13 mouse cellular contexts compared by ENCODE assay signal in the genomic region with DNA sequence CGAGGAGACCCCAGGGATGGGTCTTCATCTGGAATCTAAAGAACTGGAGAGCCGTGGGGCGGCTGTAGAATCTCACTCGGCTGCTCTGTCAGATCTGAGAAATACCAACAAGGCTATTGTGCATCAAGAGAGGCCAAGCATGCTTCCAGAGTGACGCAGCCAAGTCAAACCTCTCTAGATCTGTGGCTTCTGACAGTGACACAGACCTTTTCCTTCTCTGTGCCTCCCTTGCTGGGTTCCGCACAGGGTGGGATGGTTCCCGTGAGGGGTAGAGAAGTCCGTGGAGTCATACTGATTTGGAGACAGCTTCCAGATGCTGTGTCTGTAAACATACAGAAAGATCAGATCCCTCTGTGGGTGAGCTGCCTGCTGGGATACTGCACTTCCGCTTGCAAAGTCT.
DNase-seq lines count a peak whose midpoint lies in the region; ATAC-seq lines count a peak whose summit lies in the region.
"Had no signal": no experiment of that assay in that cellular context is flagged by ENCODE, and none has a peak within 500 bp of the region (broad histone marks: within the 10 kb centered on the region; RNA-seq: fewer than 3 reads in every experiment).

No protein-coding gene starts in this region.

- H3K9ac ChIP-seq in forebrain, embryonic 16.5 days (replicated peaks; ENCODE audit: low read depth, low read length): no peak overlapping the region
- H3K9ac ChIP-seq in kidney, embryonic 16.5 days (replicated peaks; ENCODE audit: low read length): no peak overlapping the region
- no peak overlapping the region for H3K9ac ChIP-seq in embryonic facial prominence, embryonic 12.5 days
- H3K9ac ChIP-seq: limb, embryonic 12.5 days; neural tube, embryonic 13.5 days had no signal

- no peaks in the 10 kb centered on the region for H3K9me3 ChIP-seq in forebrain, embryonic 10.5 days
- H3K9me3 ChIP-seq in forebrain, embryonic 16.5 days (ENCODE audit: control insufficient read depth, low read length): no peaks in the 10 kb centered on the region
- H3K9me3 ChIP-seq in kidney, embryonic 16.5 days (ENCODE audit: low read length): no peaks in the 10 kb centered on the region
- H3K9me3 ChIP-seq in embryonic facial prominence, embryonic 12.5 days: peaks cover 4% of the 10 kb centered on the region; the same call in 1 of the 2 replicates
- H3K9me3 ChIP-seq: limb, embryonic 12.5 days; neural tube, embryonic 13.5 days had no signal

- H3K36me3 ChIP-seq in forebrain, embryonic 10.5 days (replicated peaks): no peaks in the 10 kb centered on the region
- no peaks in the 10 kb centered on the region for H3K36me3 ChIP-seq in forebrain, embryonic 16.5 days (ENCODE audit: control insufficient read depth, insufficient read depth)
- H3K36me3 ChIP-seq in kidney, embryonic 16.5 days (ENCODE audit: insufficient read depth, low read length): no peaks in the 10 kb centered on the region
- H3K36me3 ChIP-seq in embryonic facial prominence, embryonic 12.5 days: no peaks in the 10 kb centered on the region
- H3K36me3 ChIP-seq: limb, embryonic 12.5 days; neural tube, embryonic 13.5 days had no signal

- H3K4me1 ChIP-seq in forebrain, embryonic 10.5 days: peaks cover 19% of the 10 kb centered on the region
- H3K4me1 ChIP-seq in forebrain, embryonic 16.5 days (replicated peaks; ENCODE audit: control insufficient read depth, insufficient read depth, low read length): peaks cover 12% of the 10 kb centered on the region
- peaks cover 27% of the 10 kb centered on the region for H3K4me1 ChIP-seq in kidney, embryonic 16.5 days (ENCODE audit: insufficient read depth, low read length)
- H3K4me1 ChIP-seq in embryonic facial prominence, embryonic 12.5 days: peaks cover 26% of the 10 kb centered on the region

- DNase-seq in forebrain, embryonic 10.5 days (ENCODE audit: extremely low spot score, low spot score): no peak
- DNase-seq in kidney, adult 18-20 months: no peak
- peak; percentile 9 for DNase-seq in lung, postnatal 14 days
- DNase-seq in adrenal gland, adult 2 months: no peak
- DNase-seq: right cerebral cortex, postnatal 25 days; thymus, postnatal 36 days had no signal

- no peak for ATAC-seq in forebrain, embryonic 16.5 days
- peak; percentile 64 for ATAC-seq in kidney, embryonic 16.5 days (ENCODE audit: low FRiP score, low TSS enrichment)
- ATAC-seq in embryonic facial prominence, embryonic 12.5 days (ENCODE audit: insufficient number of reproducible peaks, insufficient read depth, low FRiP score, low TSS enrichment): no peak
- no peak for ATAC-seq in monocyte, adult 5-6 weeks (replicated peaks; ENCODE audit: insufficient number of reproducible peaks, low FRiP score, low TSS enrichment, poor library complexity, severe bottlenecking)

- 69% methylated on average over 9 of the region's 9 CpGs for WGBS in forebrain, embryonic 10.5 days
- WGBS in forebrain, embryonic 16.5 days: 81% methylated on average over 9 of the region's 9 CpGs
- 42% methylated on average over 9 of the region's 9 CpGs for WGBS in kidney, embryonic 16.5 days
- WGBS in embryonic facial prominence, embryonic 12.5 days: 34% methylated on average over 9 of the region's 9 CpGs

- H3K4me2 ChIP-seq in forebrain, embryonic 16.5 days (ENCODE audit: low read length): no peak overlapping the region; the same call in 1 of the 2 replicates
- H3K4me2 ChIP-seq in kidney, embryonic 16.5 days (replicated peaks; ENCODE audit: low read depth, low read length): peak overlapping the region; percentile 19; the same call in 1 of the 2 replicates
- H3K4me2 ChIP-seq in embryonic facial prominence, embryonic 12.5 days (replicated peaks): peak overlapping the region; percentile 16
- H3K4me2 ChIP-seq: limb, embryonic 12.5 days; midbrain, embryonic 11.5 days; neural tube, embryonic 13.5 days had no signal

- H3K4me3 ChIP-seq in forebrain, embryonic 10.5 days: no peak overlapping the region
- no peak overlapping the region for H3K4me3 ChIP-seq in forebrain, embryonic 16.5 days (replicated peaks; ENCODE audit: low read length)
- H3K4me3 ChIP-seq in kidney, embryonic 16.5 days (ENCODE audit: low read length): no peak overlapping the region
- H3K4me3 ChIP-seq in embryonic facial prominence, embryonic 12.5 days: no peak overlapping the region
- H3K4me3 ChIP-seq: limb, embryonic 12.5 days; neural tube, embryonic 13.5 days had no signal

- H3K27ac ChIP-seq in forebrain, embryonic 10.5 days: 0 out of 2 replicates have a peak overlapping the region, but pooled peaks have one; percentile 30
- no peak overlapping the region for H3K27ac ChIP-seq in forebrain, embryonic 16.5 days (ENCODE audit: low read length)
- H3K27ac ChIP-seq in kidney, embryonic 16.5 days (ENCODE audit: low read length): peak overlapping the region; percentile 48
- H3K27ac ChIP-seq in embryonic facial prominence, embryonic 12.5 days: 0 out of 2 replicates have a peak overlapping the region, but pooled peaks have one; percentile 46
- H3K27ac ChIP-seq: limb, embryonic 12.5 days; neural tube, embryonic 13.5 days had no signal

- peaks cover 10% of the 10 kb centered on the region; the same call in 1 of the 2 replicates for H3K27me3 ChIP-seq in forebrain, embryonic 10.5 days (ENCODE audit: poor library complexity, severe bottlenecking)
- no peaks in the 10 kb centered on the region for H3K27me3 ChIP-seq in forebrain, embryonic 16.5 days (replicated peaks; ENCODE audit: control insufficient read depth, insufficient read depth, low read length)
- H3K27me3 ChIP-seq in kidney, embryonic 16.5 days (ENCODE audit: insufficient read depth, low read length): no peaks in the 10 kb centered on the region
- no peaks in the 10 kb centered on the region for H3K27me3 ChIP-seq in embryonic facial prominence, embryonic 12.5 days
- H3K27me3 ChIP-seq: neural tube, embryonic 13.5 days had no signal
